Mouse (Mus musculus) limb, embryonic 13.5 days (tissue): ENCODE results near the gene Mknk1. TPM values are rescaled to one million over a fixed set of nuclear protein-coding genes. Genes with fewer than 3 reads are reported as not detected.

Source experiments
- ATAC-seq: fragments of 200-750 bp; cut with Nextera tagmentation; 2 replicates; pipeline ENCODE4 v1.8.0; 2017; ENCODE audit warnings: low read depth, moderate number of reproducible peaks, moderate TSS enrichment; ENCODE audit not compliant: low FRiP score
- H3K27ac ChIP-seq: fragments of 300-500 bp; sonication (generic); 2 replicates; pipeline ENCODE4 v1.5.1; 2015; ENCODE audit warnings: inconsistent platforms, mild to moderate bottlenecking, moderate library complexity
- H3K27me3 ChIP-seq: fragments of 300-500 bp; sonication (generic); 2 replicates; pipeline ENCODE4 v1.6.1; 2015; ENCODE audit warnings: mild to moderate bottlenecking, inconsistent platforms
- H3K36me3 ChIP-seq: fragments of 300-500 bp; sonication (generic); 2 replicates; pipeline ENCODE4 v1.6.1; 2015; ENCODE audit warnings: inconsistent platforms, mild to moderate bottlenecking, moderate library complexity
- H3K4me1 ChIP-seq: fragments of 300-500 bp; sonication (generic); 2 replicates; pipeline ENCODE4 v1.6.1; 2015; ENCODE audit warnings: inconsistent platforms
- H3K4me2 ChIP-seq: fragments of 300-500 bp; sonication (generic); replicated peaks from 2 replicates; pipeline ENCODE4 v1.6.1; 2015; ENCODE audit warnings: inconsistent platforms, mild to moderate bottlenecking, moderate library complexity
- H3K4me3 ChIP-seq: fragments of 300-500 bp; sonication (generic); 2 replicates; pipeline ENCODE4 v1.5.1; 2015; ENCODE audit warnings: moderate library complexity, mild to moderate bottlenecking, inconsistent platforms
- H3K9ac ChIP-seq: fragments of 300-500 bp; sonication (generic); 2 replicates; pipeline ENCODE4 v1.6.1; 2015; ENCODE audit warnings: mild to moderate bottlenecking, inconsistent platforms
- H3K9me3 ChIP-seq: fragments of 300-500 bp; sonication (generic); 2 replicates; pipeline ENCODE4 v1.6.1; 2016; ENCODE audit warnings: inconsistent platforms
- WGBS: fragments of 180-500 bp; shearing (Covaris S2); methylation state at CpG from one replicate; pipeline ENCODE4 v1.1.7; 2015; 5-methylcytosine and 5-hydroxymethylcytosine counted together
- polyA plus RNA-seq: library from polyadenylated mRNA; unstranded; fragments of >200 nt; fragmentation: Nextera tagmentation; extraction: Ambion mirVana; gene quantifications from 2 replicates; pipeline ENCODE4 v1.2.1, GENCODE M21; 2015

Gene Mknk1
- polyA plus RNA-seq, 1 experiment from 2014 or later = 32.9 TPM

GRCm38 (mm10) chr4:115897901-115898631, 59.1 kb downstream of the Mknk1 start:
- peak; percentile 25; the same call in 1 of the 2 replicates for ATAC-seq
- Histone ChIP-seq H3K9me3 (no peaks in the 10 kb centered on the region), H3K27ac (no peak overlapping the region), H3K9ac (peak overlapping the region; percentile 63), H3K4me3 (peak overlapping the region; percentile 47), H3K4me1 (peaks cover 11% of the 10 kb centered on the region), H3K4me2 (peak overlapping the region; percentile 87), H3K36me3 (no peaks in the 10 kb centered on the region), H3K27me3 (peaks cover 86% of the 10 kb centered on the region)
- WGBS = under 1% methylated on average over 56 of the region's 56 CpGs

GRCm38 (mm10) chr4:115902816-115903215, 63.8 kb downstream of the Mknk1 start:
- H3K4me2 ChIP-seq = no peak overlapping the region
- WGBS = 17% methylated on average over 5 of the region's 5 CpGs
- H3K4me3 ChIP-seq = no peak overlapping the region

DNA sequence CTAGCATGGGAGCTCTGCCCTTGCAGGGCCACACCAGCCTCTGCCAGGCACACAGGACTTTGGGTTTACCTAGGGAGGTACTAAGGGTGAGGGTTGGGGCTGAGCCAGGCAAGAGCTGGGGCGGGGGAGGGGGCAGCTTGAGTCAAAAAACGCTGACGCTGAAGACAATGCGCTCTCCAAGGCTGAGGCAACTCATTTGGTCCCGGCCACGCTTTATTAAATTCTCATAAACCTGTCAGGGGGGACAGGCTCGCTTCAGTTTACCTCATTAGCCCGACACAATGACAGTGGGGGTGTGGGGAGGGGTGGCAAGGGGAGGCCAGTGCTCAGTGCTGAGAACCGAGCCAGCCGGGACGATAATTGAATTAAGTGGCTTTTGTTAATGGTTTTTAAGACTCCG, 65.4 kb downstream of the Mknk1 start:
- Histone ChIP-seq H3K27me3 (peaks cover 83% of the 10 kb centered on the region), H3K9ac (no peak overlapping the region)
- no peak; the same call in 1 of the 2 replicates for ATAC-seq

More at GRCm38 (mm10) chr4:115902816-115903215, 63.8 kb downstream of the Mknk1 start:
- ATAC-seq = peak; percentile 21; the same call in 1 of the 2 replicates
- Histone ChIP-seq H3K27ac (no peak overlapping the region), H3K4me1 (peaks cover 17% of the 10 kb centered on the region), H3K9me3 (no peaks in the 10 kb centered on the region), H3K27me3 (peaks cover 93% of the 10 kb centered on the region), H3K9ac (no peak overlapping the region), H3K36me3 (no peaks in the 10 kb centered on the region)

DNA sequence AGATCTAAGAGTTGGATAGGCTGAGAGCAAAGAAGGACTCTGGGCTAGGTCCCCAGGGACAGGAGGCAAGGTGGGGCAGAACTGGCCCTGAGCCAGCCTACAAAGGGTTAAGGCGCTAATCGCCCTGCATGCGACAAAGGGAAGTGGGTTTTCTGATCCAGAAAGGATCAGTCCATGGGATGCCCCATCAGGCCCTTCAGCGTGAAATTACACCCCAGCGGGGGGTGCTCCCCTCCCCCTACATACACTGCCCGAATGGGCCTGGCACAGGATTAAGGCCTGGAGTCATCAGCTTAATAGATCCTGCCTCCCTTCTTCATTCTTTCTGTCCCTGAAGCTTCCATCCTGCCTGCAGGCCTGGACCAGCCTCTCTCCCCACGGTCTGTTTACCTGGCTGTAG, 66.7 kb downstream of the Mknk1 start:
- no peak overlapping the region for H3K4me2 ChIP-seq
- H3K4me1 ChIP-seq = peaks cover 22% of the 10 kb centered on the region
- no peaks in the 10 kb centered on the region for H3K36me3 ChIP-seq
- WGBS = 3% methylated on average over 7 of the region's 7 CpGs
- H3K9ac ChIP-seq = no peak overlapping the region
- no peak overlapping the region for H3K27ac ChIP-seq
- H3K27me3 ChIP-seq = peaks cover 70% of the 10 kb centered on the region
- H3K4me3 ChIP-seq = no peak overlapping the region
- ATAC-seq = no peak
- no peaks in the 10 kb centered on the region; the same call in 1 of the 2 replicates for H3K9me3 ChIP-seq

More for the DNA sequence above, 65.4 kb downstream of the Mknk1 start:
- no peak overlapping the region for H3K27ac ChIP-seq
- WGBS = 5% methylated on average over 12 of the region's 12 CpGs
- H3K36me3 ChIP-seq = no peaks in the 10 kb centered on the region
- H3K4me1 ChIP-seq = peaks cover 22% of the 10 kb centered on the region
- H3K9me3 ChIP-seq = no peaks in the 10 kb centered on the region; the same call in 1 of the 2 replicates
- no peak overlapping the region for H3K4me3 ChIP-seq
- no peak overlapping the region for H3K4me2 ChIP-seq

GRCm38 (mm10) chr4:115906791-115907190, 67.8 kb downstream of the Mknk1 start:
- Histone ChIP-seq H3K4me1 (peaks cover 26% of the 10 kb centered on the region), H3K9me3 (no peaks in the 10 kb centered on the region; the same call in 1 of the 2 replicates), H3K27ac (no peak overlapping the region), H3K36me3 (no peaks in the 10 kb centered on the region), H3K4me3 (no peak overlapping the region), H3K4me2 (no peak overlapping the region), H3K27me3 (peaks cover 62% of the 10 kb centered on the region), H3K9ac (no peak overlapping the region)
- 79% methylated on average over 3 of the region's 3 CpGs for WGBS
- ATAC-seq = no peak

DNA sequence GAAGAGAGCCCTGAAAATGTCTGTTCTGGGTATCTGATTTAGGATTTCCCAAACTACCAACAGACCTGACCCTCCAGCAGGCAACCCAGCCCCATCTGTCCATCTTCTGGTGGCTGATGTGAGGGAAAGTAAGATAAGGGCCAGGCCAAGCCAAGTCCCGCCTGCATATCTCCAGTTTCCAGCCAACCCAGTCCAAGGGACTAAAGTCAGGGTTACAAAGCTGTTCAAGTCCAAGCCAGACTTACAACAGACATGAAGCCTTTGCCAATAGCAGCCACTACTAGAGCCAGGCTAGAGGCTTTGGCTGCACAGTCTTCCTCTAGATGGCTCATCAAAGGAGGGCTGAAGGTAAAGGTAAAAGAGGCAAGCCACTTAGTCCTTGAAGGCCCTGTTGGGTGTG, 69.0 kb downstream of the Mknk1 start:
- Histone ChIP-seq H3K27me3 (peaks cover 57% of the 10 kb centered on the region), H3K27ac (no peak overlapping the region), H3K9me3 (no peaks in the 10 kb centered on the region; the same call in 1 of the 2 replicates), H3K4me3 (no peak overlapping the region), H3K4me2 (no peak overlapping the region), H3K36me3 (no peaks in the 10 kb centered on the region), H3K9ac (no peak overlapping the region), H3K4me1 (peaks cover 26% of the 10 kb centered on the region)
- WGBS = 63% methylated on average over 1 of the region's 1 CpGs
- ATAC-seq = no peak

DNA sequence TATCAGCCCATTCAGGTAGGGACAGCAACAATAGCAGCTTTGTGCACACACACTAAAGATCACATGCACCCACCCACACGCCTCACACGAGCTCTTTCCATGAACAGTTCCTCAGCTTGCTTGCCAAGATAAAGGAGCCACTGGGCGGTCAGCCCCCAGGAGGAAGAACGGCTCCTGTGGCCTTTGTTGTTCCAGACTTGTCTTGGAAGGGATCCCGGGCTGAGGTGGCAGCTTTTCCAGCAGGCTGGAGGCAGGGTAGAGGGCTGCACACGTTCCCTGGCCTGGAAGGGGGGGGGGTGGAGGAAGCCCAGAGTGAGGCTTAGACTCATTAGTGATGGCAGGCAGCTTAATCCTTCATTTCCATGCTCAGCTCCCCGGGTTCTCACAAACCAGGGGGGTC, 69.6 kb downstream of the Mknk1 start:
- 25% methylated on average over 7 of the region's 7 CpGs for WGBS
- Histone ChIP-seq H3K27me3 (peaks cover 58% of the 10 kb centered on the region), H3K9me3 (no peaks in the 10 kb centered on the region; the same call in 1 of the 2 replicates), H3K4me2 (no peak overlapping the region), H3K36me3 (no peaks in the 10 kb centered on the region), H3K27ac (no peak overlapping the region), H3K9ac (no peak overlapping the region), H3K4me1 (peaks cover 26% of the 10 kb centered on the region), H3K4me3 (no peak overlapping the region)
- ATAC-seq = peak; percentile 62

- no peak overlapping the region for H3K27ac ChIP-seq
- peaks cover 50% of the 10 kb centered on the region for H3K27me3 ChIP-seq
- no peak overlapping the region for H3K4me3 ChIP-seq
- H3K4me1 ChIP-seq = peaks cover 18% of the 10 kb centered on the region
- WGBS = 8% methylated on average over 4 of the region's 4 CpGs
- H3K4me2 ChIP-seq = no peak overlapping the region
- no peak overlapping the region for H3K9ac ChIP-seq
- no peaks in the 10 kb centered on the region; the same call in 1 of the 2 replicates for H3K9me3 ChIP-seq
- no peak for ATAC-seq
- H3K36me3 ChIP-seq = no peaks in the 10 kb centered on the region
These were observed 72.6 kb downstream of the Mknk1 start for GRCm38 (mm10) chr4:115911586-115911985.

- Histone ChIP-seq H3K27me3 (peaks cover 93% of the 10 kb centered on the region), H3K27ac (no peak overlapping the region), H3K9me3 (no peaks in the 10 kb centered on the region), H3K4me1 (peaks cover 5% of the 10 kb centered on the region; the same call in 1 of the 2 replicates), H3K36me3 (no peaks in the 10 kb centered on the region), H3K9ac (no peak overlapping the region), H3K4me3 (no peak overlapping the region), H3K4me2 (no peak overlapping the region)
- WGBS = 79% methylated on average over 16 of the region's 16 CpGs
- ATAC-seq = no peak
These were observed 80.9 kb downstream of the Mknk1 start for GRCm38 (mm10) chr4:115919911-115920310.

- Histone ChIP-seq H3K9ac (no peak overlapping the region), H3K4me2 (no peak overlapping the region), H3K36me3 (no peaks in the 10 kb centered on the region), H3K9me3 (no peaks in the 10 kb centered on the region), H3K27me3 (peaks cover 91% of the 10 kb centered on the region), H3K4me1 (peaks cover 5% of the 10 kb centered on the region; the same call in 1 of the 2 replicates), H3K27ac (no peak overlapping the region), H3K4me3 (no peak overlapping the region)
- WGBS = 86% methylated on average over 5 of the region's 5 CpGs
- no peak for ATAC-seq
These were observed 83.7 kb downstream of the Mknk1 start for GRCm38 (mm10) chr4:115922688-115923087.

GRCm38 (mm10) chr4:115923262-115923880, 84.4 kb downstream of the Mknk1 start:
- peaks cover 91% of the 10 kb centered on the region for H3K27me3 ChIP-seq
- no peaks in the 10 kb centered on the region for H3K9me3 ChIP-seq
- no peak; the same call in 1 of the 2 replicates for ATAC-seq
- no peaks in the 10 kb centered on the region for H3K36me3 ChIP-seq
- WGBS = 78% methylated on average over 16 of the region's 16 CpGs
- no peak overlapping the region for H3K4me3 ChIP-seq
- no peak overlapping the region for H3K27ac ChIP-seq
- no peak overlapping the region for H3K4me2 ChIP-seq
- no peaks in the 10 kb centered on the region for H3K4me1 ChIP-seq
- no peak overlapping the region for H3K9ac ChIP-seq

DNA sequence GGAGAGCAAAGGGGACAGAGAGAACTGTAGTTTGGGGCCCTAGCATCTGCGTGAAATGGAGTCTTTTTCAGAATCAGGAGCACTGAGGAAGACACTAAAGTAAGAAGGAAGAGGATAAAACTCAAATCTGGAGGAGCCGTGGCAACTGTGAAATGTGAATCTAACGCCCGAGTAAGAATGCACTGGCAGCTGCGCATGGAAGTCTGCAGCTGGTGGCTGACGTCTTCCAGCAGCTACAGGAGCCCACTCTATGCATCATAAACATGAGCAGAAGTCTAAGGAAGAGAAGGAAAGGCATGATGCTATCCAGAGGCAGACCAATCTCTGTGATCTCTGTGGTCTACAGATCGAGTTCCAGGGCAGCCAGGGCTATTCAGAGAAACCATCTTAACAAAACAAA, 88.6 kb downstream of the Mknk1 start:
- H3K27ac ChIP-seq = no peak overlapping the region
- ATAC-seq = no peak
- no peak overlapping the region for H3K9ac ChIP-seq
- WGBS = 39% methylated on average over 7 of the region's 7 CpGs
- H3K4me1 ChIP-seq = 0 out of 2 replicates have a peak, but pooled peaks cover 3% of the 10 kb centered on the region
- H3K27me3 ChIP-seq = peaks cover 96% of the 10 kb centered on the region
- no peak overlapping the region for H3K4me3 ChIP-seq
- no peaks in the 10 kb centered on the region for H3K36me3 ChIP-seq
- H3K4me2 ChIP-seq = no peak overlapping the region
- no peaks in the 10 kb centered on the region for H3K9me3 ChIP-seq
